Mouse (Mus musculus) cerebellum, postnatal 25 days (tissue): ENCODE results near the gene Scaf1.

Source experiments
- DNase-seq, 2 experiments: peaks; one replicate each; pipeline ENCODE4 v3.0.0; 2021; ENCODE audit warnings: mixed read lengths in 2 of 2

Scaf1 gene

DNA sequence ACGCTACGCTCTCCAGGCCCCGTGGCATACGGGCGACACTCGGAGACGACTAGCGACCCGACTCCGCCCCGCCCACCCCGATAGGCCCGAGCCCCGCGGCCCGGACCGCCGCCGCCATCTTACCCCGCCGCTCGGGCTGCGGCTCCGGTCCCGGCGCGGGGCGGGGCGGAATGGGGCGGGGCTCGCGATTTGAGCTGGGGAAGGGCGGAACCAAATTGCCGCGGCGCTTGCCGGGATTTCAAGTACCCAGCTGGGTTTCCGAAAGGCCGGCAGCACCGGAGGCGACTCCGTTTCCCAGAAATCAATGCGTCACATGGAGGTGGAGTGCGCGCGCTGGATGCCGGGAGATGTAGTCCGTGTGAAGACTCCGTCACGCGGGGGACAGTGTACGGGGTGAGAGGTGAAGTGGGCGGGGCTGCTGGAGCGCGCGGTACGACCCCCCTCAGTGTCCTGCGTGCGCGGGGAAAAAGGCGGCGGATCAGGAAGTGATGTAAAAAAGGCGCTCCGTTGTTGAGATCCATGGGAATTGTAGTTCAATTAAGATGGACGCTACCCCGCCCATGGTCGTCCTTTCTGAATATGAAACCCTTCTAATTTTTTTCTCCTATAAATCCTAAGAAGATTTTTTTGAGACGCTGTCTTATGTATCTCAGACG, at the start of gene Scaf1:
TSS of gene Scaf1 (minus strand) at position 407 of the 656 bp plus-strand sequence.
- DNase-seq: peak; percentile 99

DNA sequence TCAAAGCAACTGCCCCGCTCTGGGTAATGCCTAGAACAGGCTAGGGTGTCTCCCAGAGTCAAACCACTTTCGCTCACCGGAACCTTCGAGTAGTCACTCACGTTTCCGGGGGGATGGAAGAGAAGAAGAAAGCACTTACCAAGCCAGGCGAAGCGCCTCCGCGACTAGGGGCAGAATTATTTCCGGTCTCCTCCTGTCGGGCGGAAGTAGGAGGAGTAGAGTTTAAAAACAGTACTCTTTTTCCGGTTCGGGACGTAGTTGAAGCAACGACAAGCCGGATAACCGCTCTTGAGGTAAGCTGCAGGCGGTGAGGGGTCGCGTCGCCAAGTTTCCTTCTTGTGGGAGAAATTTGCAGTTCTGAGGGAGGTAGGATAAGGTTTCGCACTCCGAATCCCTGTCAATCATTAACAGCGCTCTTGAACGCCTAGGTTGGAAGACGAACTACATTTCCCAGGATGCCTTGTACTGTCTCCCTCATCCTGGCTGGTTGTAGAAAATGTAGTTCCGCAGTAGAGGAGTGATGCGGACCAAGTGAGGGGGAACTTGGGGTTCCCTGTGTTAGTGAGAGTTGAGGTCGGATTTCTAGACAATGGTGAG, 46.2 kb upstream of the Scaf1 start, which contains the start of the genes Nosip and Prrg2:
TSS of gene Nosip (plus strand) at position 191 of the 597 bp plus-strand sequence.
TSS of gene Prrg2 (minus strand) at position 439 of the 597 bp plus-strand sequence.
- DNase-seq: peak; percentile 94 to 95

DNA sequence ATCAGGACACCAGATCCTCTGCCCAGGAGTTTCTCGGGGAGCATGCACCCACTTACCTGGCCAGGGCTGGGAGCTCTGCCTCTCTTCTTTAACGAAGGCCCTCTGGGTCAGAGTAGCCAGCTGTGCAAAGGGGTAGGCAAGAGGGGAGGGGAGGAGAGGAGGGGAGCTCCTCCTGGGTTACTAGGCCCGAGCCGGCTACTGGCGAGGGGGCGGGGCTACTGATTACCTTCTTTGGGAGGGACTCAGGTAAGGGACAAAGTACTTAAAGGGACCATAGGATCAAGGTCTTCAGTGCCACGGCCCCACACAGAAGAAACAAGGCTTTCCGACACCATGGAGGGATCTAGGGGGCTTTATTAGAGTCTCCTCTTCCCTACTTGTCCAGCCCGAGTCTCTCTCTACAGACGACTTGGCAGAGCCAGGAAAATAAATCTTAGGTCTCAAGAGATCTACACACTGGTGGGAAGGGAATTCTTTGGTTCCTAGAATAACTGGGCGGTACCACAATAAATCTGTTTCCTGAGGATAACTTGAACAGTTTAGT, 45.4 kb upstream of the Scaf1 start:
- DNase-seq: peak in 1 of 2 experiments; percentile 55

DNA sequence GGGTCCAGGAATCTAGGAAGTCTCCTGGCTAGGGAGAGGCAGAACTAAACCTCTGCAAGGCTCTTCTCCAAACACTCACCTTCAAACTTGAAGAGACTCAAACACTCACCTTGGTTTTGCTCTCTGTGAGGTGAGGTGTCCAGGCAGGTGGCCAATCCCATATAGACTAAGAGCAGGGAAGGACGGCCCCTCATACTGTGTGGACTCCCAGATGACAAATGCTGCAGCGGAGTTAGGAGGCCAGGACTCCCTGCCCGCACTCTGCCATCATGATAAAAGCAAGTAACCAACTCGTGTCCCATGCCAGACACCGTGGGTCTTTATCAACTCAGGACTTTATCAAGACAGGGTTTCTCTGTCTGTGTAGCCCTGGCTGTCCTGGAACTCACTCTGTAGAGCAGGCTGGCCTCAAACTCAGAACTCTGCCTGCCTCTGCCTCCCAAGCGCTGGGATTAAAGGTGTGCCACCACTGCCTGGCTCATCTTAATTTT, 44.5 kb upstream of the Scaf1 start:
- DNase-seq: no peak

DNA sequence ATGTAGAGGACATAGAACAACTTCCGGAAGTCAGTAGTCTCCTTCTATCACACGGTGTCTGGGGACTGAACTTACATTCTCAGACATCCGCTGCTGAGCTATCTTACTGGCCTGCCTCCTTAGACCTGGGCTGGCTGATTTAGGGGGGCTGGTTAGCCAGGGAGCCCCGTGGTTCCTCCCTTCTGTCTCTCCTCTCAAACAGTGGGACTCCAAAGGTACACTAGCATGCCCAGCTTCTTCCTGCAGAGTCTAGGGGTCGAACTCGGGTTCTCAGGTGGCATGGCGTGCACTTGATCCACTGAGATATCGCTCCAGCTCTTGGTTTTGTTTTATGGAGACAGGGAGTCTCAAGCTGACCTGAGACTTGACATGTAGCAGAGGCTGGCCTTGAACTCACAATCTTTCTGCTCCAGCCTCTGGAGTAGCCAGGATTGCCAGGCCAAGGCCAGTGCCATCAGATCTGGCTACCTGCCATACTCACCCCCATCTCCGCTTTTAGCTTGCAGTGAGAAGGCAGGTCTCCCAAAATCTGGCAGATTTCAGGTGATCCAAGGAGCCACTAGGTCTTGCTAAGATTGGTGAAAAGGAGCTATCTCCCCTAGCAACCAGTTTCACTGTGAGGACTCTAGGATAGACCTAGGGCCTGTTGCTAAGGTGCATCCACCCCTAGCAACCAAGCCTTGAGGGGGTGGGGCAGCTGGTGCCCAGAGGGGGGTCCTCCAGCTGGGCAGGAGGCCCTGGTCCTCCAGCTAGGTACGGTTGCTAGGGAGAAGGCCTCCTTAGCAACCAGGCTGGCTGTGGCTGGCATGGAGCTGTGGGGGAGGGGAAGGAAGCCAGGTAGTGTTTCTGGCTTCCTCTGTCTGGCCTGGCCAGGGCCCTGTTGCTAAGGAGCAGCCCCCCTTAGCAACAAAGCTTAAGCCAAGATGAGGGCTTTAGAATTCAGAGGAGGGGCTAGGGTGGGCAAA, 42.7 kb upstream of the Scaf1 start:
- DNase-seq: peak in 1 of 2 experiments; percentile 32

DNA sequence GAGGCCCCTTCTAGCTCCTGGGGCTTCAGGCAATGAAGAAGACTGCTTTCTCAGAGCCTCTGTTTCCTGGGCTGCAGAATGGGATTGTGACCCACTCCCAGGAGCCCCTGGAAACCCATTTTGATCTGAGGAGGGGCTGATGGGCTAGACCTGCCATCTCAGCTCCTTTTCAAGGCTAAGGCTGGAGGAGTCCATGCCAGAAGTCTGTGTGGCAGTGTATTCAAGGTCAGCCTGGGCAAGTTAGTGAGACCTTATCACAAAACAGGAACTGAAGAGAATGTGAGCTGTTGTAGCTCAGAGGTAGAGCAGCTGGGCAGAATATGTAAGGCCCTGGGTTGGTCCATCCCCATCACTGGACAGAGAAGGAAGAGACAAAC, 40.8 kb upstream of the Scaf1 start:
- DNase-seq: no peak

DNA sequence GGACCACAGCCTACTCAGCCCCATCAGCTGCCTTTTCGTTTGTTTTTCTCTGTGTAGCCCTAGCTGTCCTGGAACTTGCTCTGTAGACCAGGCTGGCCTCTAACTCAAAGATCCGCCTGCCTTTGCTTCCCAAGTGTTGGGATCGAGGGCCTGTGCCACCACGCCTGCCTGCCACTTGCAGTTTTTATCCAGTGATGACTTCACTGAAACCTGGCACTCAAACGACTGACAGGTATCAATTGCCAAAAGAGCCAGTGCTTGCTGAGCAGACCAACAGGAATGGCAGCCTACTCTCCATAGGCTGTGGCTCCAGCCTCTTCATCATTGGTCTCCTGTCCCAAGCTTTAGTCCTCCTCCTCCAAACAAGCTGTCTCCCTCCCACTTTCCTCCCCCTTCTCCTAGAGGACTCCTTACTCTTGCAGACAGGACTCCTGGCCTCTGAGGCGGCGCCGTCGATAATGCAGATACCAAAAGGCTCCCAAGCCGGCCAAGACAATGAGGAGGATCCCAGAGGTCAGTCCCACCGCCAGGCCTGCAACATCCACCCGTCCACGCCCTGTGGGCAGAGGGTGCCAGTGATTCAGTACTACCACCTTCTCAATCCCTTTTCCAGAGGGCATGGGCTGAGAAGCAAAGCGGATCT, 40.3 kb upstream of the Scaf1 start:
- no peak for DNase-seq

DNA sequence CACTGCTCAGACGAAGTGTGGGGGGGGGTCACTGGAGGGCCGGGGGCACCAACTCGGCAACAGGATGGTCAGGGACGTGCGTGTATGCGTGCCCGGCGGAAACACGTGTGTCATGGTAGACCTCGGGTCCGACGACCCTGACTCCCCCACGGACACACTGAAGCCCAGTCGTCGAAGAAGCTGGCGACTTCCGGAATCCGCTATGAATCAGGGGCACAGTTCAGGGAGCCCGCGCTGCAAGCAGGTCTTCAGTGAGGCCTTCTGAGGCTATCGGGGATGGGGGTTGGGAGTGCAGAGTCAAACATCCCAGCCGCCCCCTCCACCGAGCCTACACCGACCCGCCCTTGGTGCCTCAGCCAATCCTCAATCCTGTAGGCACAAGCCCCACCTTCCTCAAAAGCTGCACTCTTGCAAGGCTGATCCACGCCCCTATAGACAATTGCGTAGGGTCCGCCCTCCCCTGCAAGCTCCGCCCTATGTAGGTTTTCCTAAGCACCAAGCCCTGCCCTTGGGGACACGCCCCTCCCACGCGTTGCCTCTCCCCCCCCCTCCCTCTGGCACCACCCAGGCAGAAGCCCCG, 37.9 kb upstream of the Scaf1 start:
- peak; percentile 90 to 93 for DNase-seq

DNA sequence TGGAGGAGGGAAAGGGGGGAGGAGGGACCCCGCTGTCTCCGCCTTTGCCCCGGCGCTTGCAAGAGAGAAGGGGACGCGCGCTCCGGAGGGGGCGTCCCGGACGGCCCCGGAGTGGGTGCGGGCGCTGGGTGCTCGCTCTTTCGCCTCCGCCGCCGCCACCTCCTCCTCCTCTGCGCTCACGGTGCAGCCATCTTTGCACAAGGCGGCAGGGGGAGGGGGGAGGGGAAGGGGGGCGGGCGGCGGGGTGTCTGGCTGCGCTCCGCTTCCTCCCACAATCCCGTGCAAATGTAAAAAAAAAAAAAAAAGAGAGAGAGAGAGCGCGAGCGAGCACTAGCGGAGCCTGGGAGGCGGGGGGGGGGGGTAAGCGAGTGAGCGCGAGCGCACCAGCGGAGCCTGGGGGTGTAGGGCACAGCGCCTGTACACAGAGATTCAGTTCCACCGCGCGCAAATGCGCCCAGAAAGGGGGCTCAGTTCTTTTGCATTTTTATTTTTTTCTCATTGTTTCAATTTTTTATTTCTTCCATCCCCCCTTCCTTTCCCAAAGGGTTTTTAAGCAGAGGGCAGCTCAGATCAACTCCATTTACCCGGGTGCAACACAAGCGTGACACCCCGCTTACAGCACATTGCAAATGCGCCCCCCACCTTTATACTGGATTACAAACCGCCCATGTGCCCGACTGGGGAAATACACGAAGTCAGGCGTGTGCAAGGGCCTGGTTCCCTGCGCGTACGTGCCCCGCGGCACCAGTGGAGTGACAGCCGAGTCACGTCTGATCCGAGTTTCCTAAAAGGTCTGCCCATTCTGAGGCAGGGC, 37.2 kb upstream of the Scaf1 start:
- peak; percentile 82 to 83 for DNase-seq

DNA sequence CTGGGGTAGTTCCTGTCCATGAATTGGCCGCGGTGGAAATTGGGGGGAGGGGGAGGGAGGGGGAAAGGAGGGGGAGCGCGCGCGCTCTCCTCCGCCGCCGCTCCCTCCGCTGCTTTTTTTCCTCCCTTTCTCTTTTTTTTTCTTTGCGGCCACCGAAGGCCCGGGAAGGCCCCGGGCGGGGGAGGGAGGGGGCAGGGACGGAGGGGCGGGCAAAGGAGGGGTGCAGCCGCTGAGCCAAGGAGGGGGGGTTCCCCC, 36.6 kb upstream of the Scaf1 start, which contains the start of gene Prr12:
TSS of gene Prr12 (minus strand) at position 20 of the 255 bp plus-strand sequence.
- DNase-seq: no peak

DNA sequence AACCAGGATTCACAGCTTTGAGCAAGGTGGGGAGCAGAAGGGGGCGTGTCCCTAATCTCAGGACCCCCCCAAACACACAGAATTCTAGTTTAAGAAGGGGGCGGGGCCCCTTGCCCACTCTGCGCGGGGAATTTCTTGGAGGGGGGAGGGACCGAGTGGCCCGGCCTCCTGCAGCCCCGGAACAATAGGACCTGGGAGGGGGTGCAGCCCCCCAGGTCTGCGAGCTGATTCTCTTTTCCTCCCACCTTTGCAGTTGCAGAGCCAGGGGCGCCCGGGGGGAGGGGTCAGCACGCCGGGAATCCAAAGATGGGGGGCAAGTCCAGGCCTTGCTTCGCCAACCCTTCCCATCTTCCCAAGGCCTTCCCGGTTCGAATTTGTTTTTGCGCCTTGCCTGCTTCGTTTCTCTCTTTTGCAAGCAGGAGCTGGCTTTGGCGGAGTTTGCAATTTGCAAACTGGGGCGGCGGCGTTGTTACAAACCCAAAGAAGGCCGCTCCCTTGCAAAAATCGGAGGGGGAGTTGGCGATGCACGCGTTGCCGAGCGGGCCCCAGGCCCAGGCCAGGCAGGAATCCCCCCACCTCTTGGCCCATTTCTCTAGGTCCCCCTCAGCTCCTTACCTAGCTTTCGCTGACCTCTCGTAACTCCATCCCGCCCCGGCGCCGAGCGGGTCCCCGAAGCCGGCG, 36.2 kb upstream of the Scaf1 start:
- DNase-seq: peak; percentile 64 to 67

DNA sequence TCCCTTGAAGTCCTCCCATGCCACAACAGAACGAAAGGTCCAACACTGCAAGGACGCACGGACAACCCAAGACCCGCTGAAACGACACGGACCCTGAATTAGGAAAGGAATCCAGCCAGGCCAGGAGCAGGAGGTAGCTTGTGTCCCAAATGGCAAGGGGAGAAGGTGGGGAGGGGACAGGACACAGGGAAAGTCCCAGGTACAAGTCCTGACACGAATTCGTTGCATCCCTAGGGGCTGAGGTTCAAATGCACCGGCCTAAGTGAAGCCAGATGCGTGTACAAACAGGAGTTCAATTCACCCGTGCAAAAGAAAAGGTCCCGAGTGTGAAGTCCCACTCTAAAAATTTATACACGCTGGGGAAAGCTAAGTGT, 35.4 kb upstream of the Scaf1 start:
- DNase-seq: no peak

DNA sequence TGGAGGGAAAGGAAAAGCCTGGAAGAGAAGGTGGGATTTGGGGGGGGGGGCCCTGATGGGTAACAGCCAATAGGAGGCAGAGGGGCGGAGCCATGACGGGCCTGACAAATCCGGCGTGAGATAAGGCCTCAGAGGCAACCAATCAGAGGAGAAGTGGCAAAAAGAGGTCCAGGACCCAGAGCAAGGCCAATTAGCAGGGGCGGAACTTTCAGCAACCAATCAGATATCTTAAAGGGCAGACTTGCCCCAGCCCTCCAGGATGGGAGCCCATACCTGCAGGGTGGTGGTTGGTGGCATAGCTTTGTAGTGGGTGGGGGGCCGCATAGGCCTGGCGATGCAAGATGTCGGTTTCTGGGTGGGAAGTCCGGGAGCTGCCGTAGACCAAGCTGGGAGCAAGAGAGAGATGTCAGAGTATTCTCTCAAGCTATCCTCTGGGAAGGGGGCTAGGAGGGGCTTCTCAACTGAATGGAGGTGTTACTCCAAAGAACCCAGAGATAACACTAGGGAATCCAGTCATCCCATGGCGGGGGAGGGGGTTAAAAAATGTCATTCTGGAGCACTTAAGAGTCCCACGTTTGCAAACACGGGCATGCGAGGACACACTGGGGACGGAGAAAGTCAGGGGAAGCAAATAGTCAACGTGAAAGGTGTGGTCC, 34.9 kb upstream of the Scaf1 start:
- peak; percentile 67 to 84 for DNase-seq

DNA sequence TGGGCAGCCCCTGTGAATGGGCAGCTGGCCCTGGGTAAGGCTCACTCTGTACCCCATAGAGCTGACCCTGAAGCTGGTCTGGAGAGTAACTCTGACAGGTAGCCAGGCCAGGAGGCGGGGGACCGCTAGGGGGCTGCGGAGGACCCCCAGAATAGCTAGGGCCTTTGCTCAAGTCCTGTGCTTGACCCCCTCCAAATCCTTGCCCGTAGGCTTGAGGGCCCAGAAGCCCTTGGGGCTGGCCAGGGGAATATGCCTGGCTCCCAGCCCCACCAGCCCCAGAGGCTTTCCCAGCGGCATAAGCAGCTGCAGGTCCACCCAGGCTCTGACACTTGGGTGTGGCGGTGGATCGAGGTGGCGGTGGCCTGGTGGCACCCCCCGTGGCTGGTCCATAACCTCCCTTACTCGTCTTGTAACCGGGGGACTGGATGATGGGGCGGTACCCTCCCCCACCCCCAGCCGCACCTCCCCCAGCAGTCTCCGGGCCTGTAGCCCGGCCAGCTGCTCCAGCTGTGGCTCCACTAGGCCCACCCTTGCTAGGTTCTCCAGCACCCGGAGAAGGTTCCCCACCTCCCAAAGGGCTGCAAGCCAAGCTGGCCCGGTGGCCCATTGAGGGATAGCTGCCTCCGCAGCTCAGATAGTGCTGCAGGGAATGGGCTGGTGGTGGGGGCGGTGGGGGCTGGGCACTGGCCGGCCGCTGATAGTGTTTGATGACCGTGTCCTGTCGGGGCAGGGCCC, 32.9 kb upstream of the Scaf1 start:
- peak in 1 of 2 experiments; percentile 43 for DNase-seq

DNA sequence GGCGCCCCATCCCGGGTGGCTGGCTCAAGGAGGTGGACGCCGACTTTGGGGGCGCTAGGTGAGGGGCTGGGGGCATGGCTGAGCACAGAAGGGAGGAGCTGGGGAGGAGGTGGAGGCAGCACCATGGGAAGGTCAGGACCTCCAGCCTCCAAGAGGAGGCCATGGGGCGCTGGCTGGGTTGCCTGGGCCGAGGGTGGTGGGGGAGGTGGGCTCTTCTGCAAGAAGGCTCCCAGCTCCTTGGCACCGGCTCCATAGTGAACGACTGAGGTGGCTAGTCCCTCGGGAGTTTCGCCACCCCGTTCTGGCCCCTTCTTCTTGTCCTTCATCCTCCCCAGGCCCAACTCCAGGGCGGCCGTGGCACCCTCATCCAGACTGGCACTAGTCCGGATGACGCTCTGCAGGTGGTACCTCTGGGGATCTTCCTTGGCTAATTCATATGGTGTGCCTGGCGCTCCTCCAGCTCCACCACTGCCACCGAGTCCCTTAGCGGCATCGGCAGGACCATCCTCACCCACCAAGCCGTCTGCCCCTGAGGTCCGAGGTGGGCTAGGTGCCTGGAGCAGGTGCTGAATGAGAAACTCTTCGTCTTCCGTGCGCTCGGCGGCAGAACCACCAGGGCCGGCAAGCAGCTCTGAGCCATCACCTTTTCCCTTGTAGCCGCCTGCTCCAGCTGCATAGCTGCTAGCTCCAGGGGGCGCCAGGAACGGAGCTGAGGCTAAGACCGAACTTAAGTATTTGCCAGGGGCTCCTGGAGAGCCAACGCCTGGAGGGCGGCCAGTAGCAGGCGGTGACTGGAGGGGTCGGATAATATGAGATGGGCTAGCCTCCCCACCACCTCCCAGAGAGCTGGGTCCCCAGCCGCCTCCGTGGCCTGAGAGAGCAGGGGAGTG, 32.1 kb upstream of the Scaf1 start:
- peak in 1 of 2 experiments; percentile 56 for DNase-seq

DNA sequence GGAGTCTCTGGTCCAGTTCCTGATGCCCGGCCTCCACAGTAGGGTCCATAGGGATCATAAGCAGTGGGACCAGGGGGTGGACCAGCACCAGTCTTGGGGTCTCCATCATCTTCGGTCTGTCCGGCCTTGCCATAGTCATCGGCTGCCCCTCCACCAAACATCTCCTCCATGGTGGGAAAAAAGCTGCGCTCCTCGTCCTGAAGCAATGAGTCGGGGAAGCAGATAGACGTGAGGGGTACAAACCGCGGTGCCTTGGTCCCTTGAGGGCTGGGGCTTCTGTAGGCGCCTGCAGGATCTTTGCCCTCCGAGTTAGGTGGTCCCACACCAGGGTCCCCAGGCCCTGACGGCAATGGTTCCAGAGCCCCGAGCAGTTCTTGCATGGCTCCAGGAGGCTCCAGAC, 31.3 kb upstream of the Scaf1 start:
- DNase-seq: no peak

DNA sequence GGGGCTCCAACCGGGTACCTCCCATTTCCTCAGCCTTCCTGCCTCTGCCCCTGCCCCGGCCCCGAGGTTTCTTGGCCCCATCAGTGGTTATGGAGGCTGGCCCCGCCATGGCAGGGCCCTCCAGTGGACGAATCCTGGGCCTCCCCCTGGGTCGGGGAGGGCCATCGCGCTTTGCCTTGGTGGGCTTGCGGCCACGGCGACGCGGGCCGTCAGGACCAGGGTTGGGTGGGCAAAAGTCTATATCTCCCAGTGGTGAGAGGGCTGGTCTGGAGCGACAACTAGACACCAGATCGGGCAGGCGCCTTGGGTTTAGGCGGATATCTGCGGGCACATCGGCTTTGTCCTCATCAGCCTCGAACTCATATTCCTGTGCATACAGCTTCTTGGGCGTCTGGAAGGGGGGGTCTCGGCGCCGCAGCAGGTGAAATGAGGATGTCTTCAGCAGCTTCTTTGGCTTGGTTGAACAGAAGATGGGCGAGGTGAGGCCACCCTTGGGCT, 30.7 kb upstream of the Scaf1 start:
- DNase-seq: no peak

DNA sequence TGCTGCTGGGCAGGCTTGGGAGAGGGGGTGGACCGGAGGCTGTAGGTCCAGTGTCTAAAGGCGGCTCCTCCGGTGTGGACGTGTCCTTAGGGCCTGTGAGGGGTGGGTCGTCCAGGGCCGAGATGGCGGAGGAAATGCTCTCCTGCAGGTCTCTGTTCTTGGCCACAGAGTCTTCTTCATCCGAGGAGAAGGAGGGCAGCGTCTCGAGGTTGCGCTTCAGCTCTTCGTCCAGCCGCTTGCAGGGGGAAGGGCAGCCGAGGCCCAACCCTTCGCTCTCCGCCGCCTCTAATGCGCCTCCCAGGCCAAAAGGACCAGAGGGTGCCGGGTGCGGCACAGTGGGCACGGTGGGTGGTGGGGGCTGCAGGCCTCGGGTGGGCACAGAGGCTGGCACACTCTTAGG, 29.6 kb upstream of the Scaf1 start:
- peak in 1 of 2 experiments; percentile 42 for DNase-seq
